Mouse (Mus musculus): ENCODE results near the gene Syp. TPM values are rescaled to one million over a fixed set of nuclear protein-coding genes. Genes with fewer than 3 reads are reported as not detected.
A peak's percentile ranks its signal among the peaks of the same experiment; 100 is the strongest.

Gene Syp
- polyA plus RNA-seq, 1 experiment from 2014 or later, result 0.56 TPM

DNA sequence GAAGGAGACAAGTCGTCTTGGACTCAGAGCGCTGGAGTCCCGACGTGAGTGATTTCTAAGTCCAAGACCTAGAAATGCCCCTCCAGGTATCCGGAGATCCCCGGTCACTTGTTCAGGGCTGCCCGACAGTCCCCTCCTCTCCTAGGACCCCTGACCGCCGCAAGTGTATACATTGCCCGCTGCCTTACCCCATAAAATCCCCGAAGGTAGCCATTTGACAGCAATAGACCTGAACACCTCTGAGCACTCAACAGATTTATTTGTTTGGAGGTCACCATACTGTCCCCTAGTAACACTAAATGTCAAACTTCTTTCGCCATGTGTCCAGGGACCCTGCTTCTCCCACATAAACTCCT, 41.8 kb downstream of the Syp start:
- no peaks in the 10 kb centered on the region for H3K36me3 ChIP-seq (ENCODE audit: control insufficient read depth, insufficient read depth, low read length)
- no peak overlapping the region for H3K27ac ChIP-seq (replicated peaks; ENCODE audit: low read depth, low read length)
- no peaks in the 10 kb centered on the region for H3K4me1 ChIP-seq (ENCODE audit: control insufficient read depth, insufficient read depth, low read length)
- ATAC-seq (ENCODE audit: insufficient number of reproducible peaks, low FRiP score, low TSS enrichment, low read depth), result no peak; the same call in 1 of the 2 replicates
- H3K9ac ChIP-seq (ENCODE audit: low read length), result 0 out of 2 replicates have a peak overlapping the region, but pooled peaks have one; percentile 2
- 0 out of 2 replicates have a peak overlapping the region, but pooled peaks have one; percentile 2 for H3K4me3 ChIP-seq (ENCODE audit: low read depth, low read length)
- H3K9me3 ChIP-seq (ENCODE audit: control insufficient read depth, low read length), result no peaks in the 10 kb centered on the region; the same call in 1 of the 2 replicates
- DNase-seq (ENCODE audit: low spot score), result no peak
- 30% methylated on average over 12 of the region's 12 CpGs for WGBS
- peak overlapping the region; percentile 40; the same call in 1 of the 2 replicates for H3K4me2 ChIP-seq (ENCODE audit: low read depth, severe bottlenecking)
- no peaks in the 10 kb centered on the region for H3K27me3 ChIP-seq (ENCODE audit: control insufficient read depth, insufficient read depth, low read length)

DNA sequence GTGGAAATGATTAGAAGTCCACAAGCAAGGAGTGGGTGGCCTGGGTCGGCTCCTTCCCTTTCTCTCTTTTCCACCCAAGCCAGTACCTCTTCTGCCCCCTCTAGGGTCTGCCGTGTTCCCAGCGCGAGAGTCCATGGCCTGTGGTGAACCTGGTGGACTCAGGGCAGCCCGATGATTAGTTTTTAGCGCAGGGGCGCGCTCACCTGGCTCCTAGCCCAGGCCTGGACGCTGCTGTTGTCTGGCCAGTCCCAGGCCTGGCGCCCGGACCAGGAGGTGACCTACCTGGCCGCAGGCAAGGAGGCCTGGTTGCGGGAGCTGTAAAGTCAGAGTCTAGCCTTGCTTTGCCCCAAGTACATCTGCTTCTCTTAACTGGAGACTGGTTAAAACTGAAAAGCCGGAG, 42.6 kb downstream of the Syp start, which contains the start of gene Magix:
TSS of gene Magix (minus strand) at position 388 of the 400 bp plus-strand sequence.
- ATAC-seq (ENCODE audit: insufficient number of reproducible peaks, low FRiP score, low TSS enrichment, low read depth) (no peak), DNase-seq (ENCODE audit: low spot score) (no peak)
- no peaks in the 10 kb centered on the region for H3K36me3 ChIP-seq (ENCODE audit: control insufficient read depth, insufficient read depth, low read length)
- WGBS, result 66% methylated on average over 14 of the region's 14 CpGs
- H3K9ac ChIP-seq (ENCODE audit: low read length), result no peak within 1 kb of the TSS
- H3K9me3 ChIP-seq (ENCODE audit: control insufficient read depth, low read length), result no peaks in the 10 kb centered on the region; the same call in 1 of the 2 replicates
- no peaks in the 10 kb centered on the region for H3K27me3 ChIP-seq (ENCODE audit: control insufficient read depth, insufficient read depth, low read length)
- H3K27ac ChIP-seq (replicated peaks; ENCODE audit: low read depth, low read length), result no peak within 1 kb of the TSS
- peak within 1 kb of the TSS; percentile 40; the same call in 1 of the 2 replicates for H3K4me2 ChIP-seq (ENCODE audit: low read depth, severe bottlenecking)
- 0 out of 2 replicates have a peak within 1 kb of the TSS, but pooled peaks have one; percentile 2 for H3K4me3 ChIP-seq (ENCODE audit: low read depth, low read length)
- no peaks in the 10 kb centered on the region for H3K4me1 ChIP-seq (ENCODE audit: control insufficient read depth, insufficient read depth, low read length)

DNA sequence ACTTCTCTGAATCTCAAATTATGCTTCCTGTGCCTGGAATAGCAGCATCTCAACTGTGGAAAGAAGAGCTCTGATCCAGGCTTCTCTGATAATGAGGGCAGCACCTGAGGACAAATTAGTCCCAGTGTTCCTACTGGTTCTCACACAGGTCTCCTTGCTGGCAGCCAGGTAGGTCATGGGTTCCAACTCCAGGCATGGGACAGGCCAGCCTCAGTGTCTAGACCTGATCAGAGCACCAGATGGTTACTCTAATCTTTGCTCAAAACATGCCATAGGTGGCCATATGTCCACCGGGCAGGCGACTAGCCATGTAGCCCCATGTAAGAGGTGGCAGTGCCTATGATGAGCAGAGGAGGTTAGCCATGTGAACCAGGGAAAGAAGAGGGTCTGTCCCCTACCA, 50.0 kb downstream of the Syp start:
- DNase-seq (ENCODE audit: low spot score), result no peak
- no peak overlapping the region for H3K27ac ChIP-seq (replicated peaks; ENCODE audit: low read depth, low read length)
- 88% methylated on average over 2 of the region's 2 CpGs for WGBS
- no peak overlapping the region for H3K4me3 ChIP-seq (ENCODE audit: low read depth, low read length)
- no peak for ATAC-seq (ENCODE audit: insufficient number of reproducible peaks, low FRiP score, low TSS enrichment, low read depth)
- H3K4me2 ChIP-seq (ENCODE audit: low read depth, severe bottlenecking), result no peak overlapping the region
- H3K4me1 ChIP-seq (ENCODE audit: control insufficient read depth, insufficient read depth, low read length), result no peaks in the 10 kb centered on the region
- no peaks in the 10 kb centered on the region for H3K36me3 ChIP-seq (ENCODE audit: control insufficient read depth, insufficient read depth, low read length)
- no peak overlapping the region for H3K9ac ChIP-seq (ENCODE audit: low read length)
- H3K27me3 ChIP-seq (ENCODE audit: control insufficient read depth, insufficient read depth, low read length), result no peaks in the 10 kb centered on the region
- no peaks in the 10 kb centered on the region for H3K9me3 ChIP-seq (ENCODE audit: control insufficient read depth, low read length)

DNA sequence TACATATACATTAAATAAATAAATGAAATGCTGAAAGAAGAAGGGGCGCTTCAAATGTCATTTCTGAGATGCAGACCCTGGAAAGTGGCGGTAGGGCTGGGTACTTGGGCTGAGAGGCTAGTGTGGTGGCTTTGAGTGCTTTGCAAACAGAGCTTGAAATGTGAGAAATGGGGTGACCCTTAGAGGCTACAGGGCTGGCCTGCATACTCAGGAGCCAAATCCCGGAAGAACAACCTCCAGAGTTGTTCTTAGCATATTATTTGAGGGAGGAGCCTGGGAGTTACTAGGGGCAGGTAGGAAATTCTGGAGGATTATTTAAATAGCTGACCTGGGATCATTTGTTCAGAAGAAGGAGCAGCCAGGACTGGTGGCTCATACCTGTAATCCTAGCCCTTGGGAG, 52.2 kb downstream of the Syp start:
- no peak for ATAC-seq (ENCODE audit: insufficient number of reproducible peaks, low FRiP score, low TSS enrichment, low read depth)
- Histone ChIP-seq H3K36me3 (ENCODE audit: control insufficient read depth, insufficient read depth, low read length) (no peaks in the 10 kb centered on the region), H3K9ac (ENCODE audit: low read length) (no peak overlapping the region), H3K27me3 (ENCODE audit: control insufficient read depth, insufficient read depth, low read length) (no peaks in the 10 kb centered on the region), H3K9me3 (ENCODE audit: control insufficient read depth, low read length) (no peaks in the 10 kb centered on the region), H3K4me3 (ENCODE audit: low read depth, low read length) (no peak overlapping the region), H3K27ac (replicated peaks; ENCODE audit: low read depth, low read length) (no peak overlapping the region), H3K4me1 (ENCODE audit: control insufficient read depth, insufficient read depth, low read length) (no peaks in the 10 kb centered on the region), H3K4me2 (ENCODE audit: low read depth, severe bottlenecking) (no peak overlapping the region)
- WGBS, result 73% methylated on average over 3 of the region's 3 CpGs
- DNase-seq (ENCODE audit: low spot score), result no peak

DNA sequence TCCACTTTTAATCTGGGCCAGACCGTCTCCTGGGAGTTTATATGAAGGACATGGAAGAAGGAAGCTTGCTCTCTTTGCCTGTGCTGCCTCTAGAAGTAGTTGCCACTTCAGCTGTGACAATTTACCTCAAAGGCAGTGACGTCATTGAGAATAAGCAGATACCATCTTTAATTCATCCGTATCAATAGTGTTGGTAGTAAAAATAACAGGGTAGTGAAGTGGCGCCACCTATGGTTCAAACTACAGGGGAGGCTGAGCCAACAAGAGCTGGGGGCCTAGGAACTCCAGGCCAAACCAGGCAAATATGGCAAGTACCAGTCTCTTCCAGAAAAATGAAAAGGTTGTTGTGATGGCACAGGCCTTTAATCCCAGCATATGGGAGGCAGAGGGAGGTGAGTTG, 54.6 kb downstream of the Syp start:
- WGBS, result 36% methylated on average over 4 of the region's 4 CpGs
- ATAC-seq (ENCODE audit: insufficient number of reproducible peaks, low FRiP score, low TSS enrichment, low read depth), result no peak
- H3K36me3 ChIP-seq (ENCODE audit: control insufficient read depth, insufficient read depth, low read length), result no peaks in the 10 kb centered on the region
- no peak overlapping the region for H3K27ac ChIP-seq (replicated peaks; ENCODE audit: low read depth, low read length)
- H3K9ac ChIP-seq (ENCODE audit: low read length), result no peak overlapping the region
- H3K4me2 ChIP-seq (ENCODE audit: low read depth, severe bottlenecking), result no peak overlapping the region
- H3K4me1 ChIP-seq (ENCODE audit: control insufficient read depth, insufficient read depth, low read length), result no peaks in the 10 kb centered on the region
- H3K9me3 ChIP-seq (ENCODE audit: control insufficient read depth, low read length), result no peaks in the 10 kb centered on the region
- DNase-seq (ENCODE audit: low spot score), result no peak
- H3K4me3 ChIP-seq (ENCODE audit: low read depth, low read length), result no peak overlapping the region
- no peaks in the 10 kb centered on the region for H3K27me3 ChIP-seq (ENCODE audit: control insufficient read depth, insufficient read depth, low read length)

DNA sequence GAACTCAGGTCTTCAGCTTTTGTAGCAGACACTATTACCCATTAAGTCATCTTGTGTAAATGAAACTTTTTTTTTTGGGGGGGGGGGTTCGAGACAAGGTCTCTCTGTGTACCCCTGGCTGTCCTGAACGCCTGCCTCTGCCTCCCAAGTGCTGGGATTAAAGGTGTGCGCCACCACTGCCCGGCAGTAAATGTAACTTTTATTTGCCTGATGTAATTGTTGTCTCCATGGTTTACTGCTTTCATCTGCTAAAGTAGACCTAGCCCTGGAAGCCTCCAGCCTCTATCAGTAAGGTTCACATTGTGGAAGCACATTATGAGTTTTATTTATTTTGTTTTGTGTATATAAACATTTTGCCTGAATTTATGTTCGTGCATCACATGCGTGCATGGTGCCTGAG, 58.2 kb downstream of the Syp start:
- no peak overlapping the region for H3K4me3 ChIP-seq (ENCODE audit: low read depth, low read length)

DNA sequence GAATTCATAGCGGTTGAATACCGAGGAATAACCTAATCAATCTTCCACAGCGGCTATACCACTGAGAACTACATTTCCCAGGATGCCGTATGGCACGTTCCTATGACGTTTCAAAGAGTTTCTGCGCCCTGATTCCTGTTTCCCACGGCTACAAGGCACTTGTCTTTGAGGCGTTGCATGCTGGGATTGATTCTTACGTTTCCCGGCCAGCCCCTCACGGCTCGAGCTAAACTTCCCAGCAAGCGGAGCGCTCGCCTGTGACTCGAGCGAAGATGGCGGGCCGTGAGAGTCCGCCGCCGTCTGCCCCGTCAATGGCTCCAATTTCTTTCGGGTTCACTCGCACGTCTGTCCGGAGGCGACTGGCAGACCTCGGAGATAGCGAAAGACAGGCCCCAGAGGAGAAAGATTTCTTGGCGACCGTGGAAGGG, 58.7 kb downstream of the Syp start, which contains the start of gene Gpkow:
TSS of gene Gpkow (plus strand) at position 178 of the 428 bp plus-strand sequence.
- peak; percentile 76 for DNase-seq (ENCODE audit: low spot score)
- Histone ChIP-seq H3K36me3 (ENCODE audit: control insufficient read depth, insufficient read depth, low read length) (no peaks in the 10 kb centered on the region), H3K9ac (ENCODE audit: low read length) (peak within 1 kb of the TSS; percentile 58), H3K9me3 (ENCODE audit: control insufficient read depth, low read length) (no peaks in the 10 kb centered on the region), H3K4me1 (ENCODE audit: control insufficient read depth, insufficient read depth, low read length) (no peaks in the 10 kb centered on the region), H3K4me3 (ENCODE audit: low read depth, low read length) (peak within 1 kb of the TSS; percentile 57), H3K4me2 (ENCODE audit: low read depth, severe bottlenecking) (peak within 1 kb of the TSS; percentile 41), H3K27ac (replicated peaks; ENCODE audit: low read depth, low read length) (no peak within 1 kb of the TSS), H3K27me3 (ENCODE audit: control insufficient read depth, insufficient read depth, low read length) (no peaks in the 10 kb centered on the region)
- ATAC-seq (ENCODE audit: insufficient number of reproducible peaks, low FRiP score, low TSS enrichment, low read depth), result peak; percentile 86
- WGBS, result 13% methylated on average over 33 of the region's 33 CpGs

More for the DNA sequence above, 58.2 kb downstream of the Syp start:
- DNase-seq (ENCODE audit: low spot score), result no peak
- Histone ChIP-seq H3K9ac (ENCODE audit: low read length) (no peak overlapping the region), H3K27ac (replicated peaks; ENCODE audit: low read depth, low read length) (no peak overlapping the region), H3K4me2 (ENCODE audit: low read depth, severe bottlenecking) (peak overlapping the region; percentile 20; the same call in 1 of the 2 replicates), H3K36me3 (ENCODE audit: control insufficient read depth, insufficient read depth, low read length) (no peaks in the 10 kb centered on the region), H3K9me3 (ENCODE audit: control insufficient read depth, low read length) (no peaks in the 10 kb centered on the region), H3K4me1 (ENCODE audit: control insufficient read depth, insufficient read depth, low read length) (no peaks in the 10 kb centered on the region), H3K27me3 (ENCODE audit: control insufficient read depth, insufficient read depth, low read length) (no peaks in the 10 kb centered on the region)
- WGBS, result 34% methylated on average over 6 of the region's 6 CpGs
- ATAC-seq (ENCODE audit: insufficient number of reproducible peaks, low FRiP score, low TSS enrichment, low read depth), result peak; percentile 26; the same call in 1 of the 2 replicates
